Mouse (Mus musculus) small intestine, adult 2 months (tissue): Measurements from ENCODE around the gene Mrpl19.

Experiments
- CTCF ChIP-seq: fragments of 200-500 bp; IDR thresholded peaks from 2 replicates; pipeline ENCODE4 v1.5.1; 2012; ENCODE audit warnings: low read depth, mild to moderate bottlenecking, control low read depth, inconsistent platforms, low read length, moderate library complexity, mixed read lengths; ENCODE audit not compliant: insufficient replicate concordance, insufficient read length; ENCODE audit errors: extremely low read depth
- POLR2A ChIP-seq: fragments of 200-500 bp; IDR thresholded peaks from 2 replicates; pipeline ENCODE4 v1.6.1; 2012; ENCODE audit warnings: low read depth, mild to moderate bottlenecking, control low read depth, inconsistent platforms, low read length, moderate library complexity

- no peak for TF ChIP-seq CTCF
- no peak for TF ChIP-seq POLR2A
These were observed 20.8 kb upstream of the Mrpl19 start for GRCm38 (mm10) chr6:81986599-81986998.
